Mouse (Mus musculus) layer of hippocampus, adult 18-20 months (tissue): ENCODE results near the gene Rtp3. TPM values are rescaled to one million over a fixed set of nuclear protein-coding genes. Genes with fewer than 3 reads are reported as not detected.

Experiments used
- DNase-seq, 2 experiments: peaks; one replicate each; pipeline ENCODE4 v3.0.0; 2022; ENCODE audit warnings: low spot score in 2 of 2
- total RNA-seq, 2 experiments: library from RNA; stranded (reverse); gene quantifications; 2 replicates each; pipeline ENCODE4 v1.2.3; 2021

Gene Rtp3
- total RNA-seq, 2 experiments from 2014 or later, result 0.15 to 0.40 TPM

- DNase-seq, result no peak
These were observed 43.8 kb downstream of the Rtp3 start for GRCm38 (mm10) chr9:110946548-110947044.

GRCm38 (mm10) chr9:110945926-110946325 is 44.5 kb downstream of the Rtp3 start, which contains the start of gene Tdgf1:
Gene Tdgf1 (minus strand): TSS chr9:110946158.
- no peak for DNase-seq

GRCm38 (mm10) chr9:110945343-110945742 is 45.0 kb downstream of the Rtp3 start:
- no peak for DNase-seq

- DNase-seq, result no peak
These were observed 46.1 kb downstream of the Rtp3 start for GRCm38 (mm10) chr9:110944265-110944664.

- no peak for DNase-seq
These were observed 52.6 kb downstream of the Rtp3 start for GRCm38 (mm10) chr9:110937506-110938490.

GRCm38 (mm10) chr9:110935941-110936340 is 54.4 kb downstream of the Rtp3 start:
- DNase-seq, result no peak

Other genes starting within 250 kb of the Rtp3 start
- gene Myl3, start 248.7 kb downstream of the Rtp3 start, total RNA-seq, result not detected
- gene Pth1r, start 243.4 kb downstream of the Rtp3 start, total RNA-seq, result 1 to 10 TPM; 3.9 TPM
- gene Prss42, start 192.4 kb downstream of the Rtp3 start, total RNA-seq, result not detected
- gene Prss44, start 176.6 kb downstream of the Rtp3 start, total RNA-seq, result not detected
- under 1 TPM in 1 of 2 experiments, not detected in 1; 0.33 TPM for gene Prss43, start 163.9 kb downstream of the Rtp3 start, total RNA-seq
- under 1 TPM in 1 of 2 experiments, not detected in 1; 0.35 TPM for gene Prss45, start 156.0 kb downstream of the Rtp3 start, total RNA-seq
- not detected for gene Prss46, start 146.1 kb downstream of the Rtp3 start, total RNA-seq
- gene Prss50, start 132.6 kb downstream of the Rtp3 start, total RNA-seq, result 1 to 10 TPM; 1.6 to 2.1 TPM
- 1 to 10 TPM; 7.7 to 8.4 TPM for gene Als2cl, start 110.7 kb downstream of the Rtp3 start, total RNA-seq
- 1 to 10 TPM; 1.7 to 1.9 TPM for gene Tmie, start 110.5 kb downstream of the Rtp3 start, total RNA-seq
- not detected for gene Fam240a, start 73.7 kb downstream of the Rtp3 start, total RNA-seq
- 1 to 10 TPM in 1 of 2 experiments, under 1 TPM in 1; 0.18 to 1.1 TPM for gene Tdgf1, start 44.4 kb downstream of the Rtp3 start, total RNA-seq
- 1 to 10 TPM; 1.1 to 3.1 TPM for gene Lrrc2, start 39.0 kb downstream of the Rtp3 start, total RNA-seq
- not detected for gene Ltf, start 28.7 kb upstream of the Rtp3 start, total RNA-seq
- 1 to 10 TPM in 1 of 2 experiments, under 1 TPM in 1; 0.58 to 1.4 TPM for gene Ccrl2, start 66.9 kb upstream of the Rtp3 start, total RNA-seq
- 10 to 100 TPM; 35.5 to 38.7 TPM for gene Lrrfip2, start 127.0 kb upstream of the Rtp3 start, total RNA-seq